ENCODE assay signal across 32 mouse cellular contexts in genomic region chr1:172704769-172705168, GRCm38 (mm10). TPM values are rescaled to one million over a fixed set of nuclear protein-coding genes. Genes with fewer than 3 reads are reported as not detected.
A peak's percentile ranks its signal among the peaks of the same experiment; 100 is the strongest.
DNase-seq lines count a peak whose midpoint lies in the region; ATAC-seq lines count a peak whose summit lies in the region.
"Had no signal": no experiment of that assay in that cellular context is flagged by ENCODE, and none has a peak within 500 bp of the region (broad histone marks: within the 10 kb centered on the region; RNA-seq: fewer than 3 reads in every experiment).

No protein-coding gene starts in this region.

- 24% methylated on average over 4 of the region's 4 CpGs for WGBS in limb, embryonic 11.5 days
- WGBS in limb, embryonic 10.5 days, result 31% methylated on average over 4 of the region's 4 CpGs
- WGBS in limb, embryonic 12.5 days, result 20% methylated on average over 4 of the region's 4 CpGs
- WGBS in neural tube, embryonic 13.5 days, result 19% methylated on average over 4 of the region's 4 CpGs

- no peaks in the 10 kb centered on the region for H3K27me3 ChIP-seq in limb, embryonic 11.5 days (ENCODE audit: control insufficient read depth, insufficient read depth, low read length)
- no peaks in the 10 kb centered on the region for H3K27me3 ChIP-seq in limb, embryonic 10.5 days (ENCODE audit: low read depth, poor library complexity, severe bottlenecking)
- H3K27me3 ChIP-seq in limb, embryonic 12.5 days, result no peaks in the 10 kb centered on the region
- H3K27me3 ChIP-seq in neural tube, embryonic 13.5 days, result no peaks in the 10 kb centered on the region
- H3K27me3 ChIP-seq: embryonic facial prominence, embryonic 12.5 days; embryonic facial prominence, embryonic 15.5 days had no signal

- H3K9ac ChIP-seq in limb, embryonic 11.5 days (ENCODE audit: low read length), result no peak overlapping the region
- H3K9ac ChIP-seq in limb, embryonic 12.5 days (replicated peaks), result no peak overlapping the region
- H3K9ac ChIP-seq in neural tube, embryonic 13.5 days, result no peak overlapping the region
- H3K9ac ChIP-seq: embryonic facial prominence, embryonic 12.5 days; embryonic facial prominence, embryonic 15.5 days; forebrain, postnatal 0 days; heart, embryonic 13.5 days; hindbrain, embryonic 14.5 days had no signal

- H3K4me3 ChIP-seq in limb, embryonic 11.5 days (ENCODE audit: low read depth, low read length), result no peak overlapping the region
- H3K4me3 ChIP-seq in limb, embryonic 10.5 days, result no peak overlapping the region
- no peak overlapping the region for H3K4me3 ChIP-seq in limb, embryonic 12.5 days (replicated peaks)
- H3K4me3 ChIP-seq in neural tube, embryonic 13.5 days, result no peak overlapping the region
- H3K4me3 ChIP-seq: embryonic facial prominence, embryonic 12.5 days; embryonic facial prominence, embryonic 15.5 days; heart, adult 2 months; heart, embryonic 10.5 days; heart, embryonic 13.5 days had no signal

- H3K9me3 ChIP-seq in limb, embryonic 11.5 days (ENCODE audit: control insufficient read depth, low read length), result no peaks in the 10 kb centered on the region
- no peaks in the 10 kb centered on the region for H3K9me3 ChIP-seq in limb, embryonic 10.5 days (replicated peaks)
- no peaks in the 10 kb centered on the region for H3K9me3 ChIP-seq in limb, embryonic 12.5 days
- H3K9me3 ChIP-seq in neural tube, embryonic 13.5 days, result no peaks in the 10 kb centered on the region
- H3K9me3 ChIP-seq: embryonic facial prominence, embryonic 12.5 days; embryonic facial prominence, embryonic 15.5 days; heart, embryonic 10.5 days; heart, embryonic 13.5 days had no signal

- ATAC-seq in limb, embryonic 11.5 days (ENCODE audit: insufficient number of reproducible peaks, low FRiP score, low TSS enrichment, low read depth), result peak; percentile 67; the same call in 1 of the 2 replicates
- ATAC-seq in limb, embryonic 12.5 days (ENCODE audit: insufficient number of reproducible peaks, insufficient read depth, low FRiP score, low TSS enrichment, low read depth), result 0 out of 2 replicates have a peak, but pooled peaks have one; percentile 37
- no peak for ATAC-seq in neural tube, embryonic 13.5 days (ENCODE audit: low read depth)
- ATAC-seq: activated CD4-positive, CD25-positive, alpha-beta regulatory T cell, adult 4 months; forebrain, embryonic 14.5 days; forebrain, postnatal 0 days; hindbrain, postnatal 0 days had no signal

- no peaks in the 10 kb centered on the region for H3K36me3 ChIP-seq in limb, embryonic 11.5 days (ENCODE audit: control insufficient read depth, insufficient read depth, low read length)
- no peaks in the 10 kb centered on the region for H3K36me3 ChIP-seq in limb, embryonic 10.5 days
- no peaks in the 10 kb centered on the region for H3K36me3 ChIP-seq in limb, embryonic 12.5 days
- no peaks in the 10 kb centered on the region for H3K36me3 ChIP-seq in neural tube, embryonic 13.5 days
- H3K36me3 ChIP-seq: embryonic facial prominence, embryonic 12.5 days; embryonic facial prominence, embryonic 15.5 days; heart, embryonic 10.5 days; heart, embryonic 13.5 days had no signal

- H3K4me2 ChIP-seq in limb, embryonic 11.5 days (ENCODE audit: low read depth, severe bottlenecking), result no peak overlapping the region
- H3K4me2 ChIP-seq in limb, embryonic 12.5 days, result no peak overlapping the region
- H3K4me2 ChIP-seq in neural tube, embryonic 13.5 days, result no peak overlapping the region
- H3K4me2 ChIP-seq: embryonic facial prominence, embryonic 12.5 days; embryonic facial prominence, embryonic 15.5 days; heart, embryonic 13.5 days; hindbrain, embryonic 14.5 days had no signal

- peak; percentile 31 for DNase-seq in embryo, embryonic 10 days (ENCODE audit: low spot score)
- no peak for DNase-seq in embryo, embryonic 10.5 days (ENCODE audit: low spot score)
- DNase-seq in limb, embryonic 11.5 days (ENCODE audit: low spot score), result no peak
- no peak for DNase-seq in limb, embryonic 10.5 days (ENCODE audit: low spot score)
- no peak for DNase-seq in right cerebral cortex, postnatal 10 days (ENCODE audit: low spot score in 2 of 2)
- DNase-seq in adrenal gland, postnatal 10 days, result no peak
- DNase-seq: adrenal gland, adult 8-10 months; adrenal gland, postnatal 36 days; cerebellum, adult 18-20 months; cerebellum, adult 9-10 months; cerebellum, postnatal 14 days; forebrain, postnatal 0 days; gastrocnemius, postnatal 10 days; gastrocnemius, postnatal 36 days; heart, adult 2 months; heart, postnatal 14 days; heart, postnatal 4 days had no signal

- H3K4me1 ChIP-seq in limb, embryonic 11.5 days (ENCODE audit: control insufficient read depth, insufficient read depth, low read length), result no peaks in the 10 kb centered on the region
- peaks cover 6% of the 10 kb centered on the region for H3K4me1 ChIP-seq in limb, embryonic 10.5 days
- H3K4me1 ChIP-seq in limb, embryonic 12.5 days (replicated peaks), result no peaks in the 10 kb centered on the region
- peaks cover 11% of the 10 kb centered on the region; the same call in 1 of the 2 replicates for H3K4me1 ChIP-seq in neural tube, embryonic 13.5 days (replicated peaks)
- H3K4me1 ChIP-seq: embryonic facial prominence, embryonic 12.5 days; embryonic facial prominence, embryonic 15.5 days; heart, embryonic 10.5 days had no signal

- H3K27ac ChIP-seq in limb, embryonic 11.5 days (replicated peaks; ENCODE audit: low read depth, low read length), result no peak overlapping the region
- no peak overlapping the region for H3K27ac ChIP-seq in limb, embryonic 10.5 days
- H3K27ac ChIP-seq in limb, embryonic 12.5 days, result no peak overlapping the region
- H3K27ac ChIP-seq in neural tube, embryonic 13.5 days (replicated peaks), result 0 out of 2 replicates have a peak overlapping the region, but pooled peaks have one; percentile 33
- H3K27ac ChIP-seq: embryonic facial prominence, embryonic 12.5 days; embryonic facial prominence, embryonic 15.5 days; heart, adult 2 months; heart, embryonic 10.5 days; heart, embryonic 13.5 days; hindbrain, embryonic 14.5 days; hindbrain, postnatal 0 days had no signal

RNA-seq across cellular contexts. Expression of gene Crp, which starts 6.9 kb away (rescaled TPM):
- not detected in 2 replicates for polyA plus RNA-seq in limb, embryonic 11.5 days (2014; fragmentation: Nextera tagmentation; extraction: Ambion mirVana)
- not detected in 2 replicates for polyA plus RNA-seq in limb, embryonic 10.5 days (2016; fragmentation: Nextera tagmentation; extraction: Ambion mirVana)
- not detected in 2 replicates for polyA plus RNA-seq in limb, embryonic 12.5 days (2016; fragmentation: Nextera tagmentation; extraction: Ambion mirVana)
- polyA plus RNA-seq in neural tube, embryonic 13.5 days (2015; fragmentation: Nextera tagmentation; extraction: Ambion mirVana), result 0.77 and 0.98 TPM in 2 replicates
- total RNA-seq in adrenal gland, postnatal 10 days (2021), result 10 to 100 TPM; 15.1 to 39.1 TPM
- total RNA-seq: ES-E14; granulocyte monocyte progenitor cell, adult 5-6 weeks; heart, adult 2 months; heart, postnatal 14 days; heart, postnatal 4 days; hindbrain, postnatal 0 days had no signal
- polyA plus RNA-seq: activated CD4-positive, CD25-positive, alpha-beta regulatory T cell, adult 4 months; embryonic facial prominence, embryonic 12.5 days; embryonic facial prominence, embryonic 15.5 days; forebrain, embryonic 11.5 days; forebrain, postnatal 0 days; frontal cortex, adult 2 months; heart, adult 2 months; hindbrain, embryonic 11.5 days had no signal
